Comparison of ENCODE assay signal across 26 mouse cellular contexts in the genomic region with DNA sequence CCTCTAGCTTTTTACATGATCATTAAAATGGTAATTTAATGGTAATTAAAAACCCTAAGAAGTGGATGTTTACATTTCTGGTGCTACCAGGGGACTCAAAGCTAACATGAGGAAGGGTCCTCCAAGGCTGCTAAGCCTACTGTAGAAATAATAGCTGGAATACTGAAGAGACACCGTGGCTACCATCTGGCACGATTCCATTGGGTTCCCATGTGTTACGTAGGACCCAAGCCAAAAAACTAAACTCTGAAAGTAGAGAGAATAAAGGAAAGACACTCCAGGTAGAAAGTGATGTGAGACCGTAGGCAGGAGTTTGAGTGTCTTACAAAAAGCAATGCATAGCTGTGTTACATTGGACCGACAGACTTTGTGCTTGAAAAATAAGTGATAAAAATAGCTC.
DNase-seq lines count a peak whose midpoint lies in the region; ATAC-seq and TF ChIP-seq lines count a peak whose summit lies in the region.
"Had no signal": no experiment of that assay in that cellular context is flagged by ENCODE, and none has a peak within 500 bp of the region (broad histone marks: within the 10 kb centered on the region; RNA-seq: fewer than 3 reads in every experiment).

No protein-coding gene starts in this region.

- no peak for TF ChIP-seq POLR2A in cerebellum, adult 2 months (IDR thresholded peaks at IDR 0.05; ENCODE audit: borderline replicate concordance, insufficient read depth, low read length)

- H3K27ac ChIP-seq in cerebellum, adult 2 months (ENCODE audit: insufficient read depth, low read length): no peak overlapping the region
- no peak overlapping the region for H3K27ac ChIP-seq in midbrain, postnatal 0 days (ENCODE audit: low read depth, low read length)
- H3K27ac ChIP-seq in midbrain, embryonic 16.5 days (ENCODE audit: low read length): no peak overlapping the region
- H3K27ac ChIP-seq: embryonic facial prominence, embryonic 12.5 days; heart, embryonic 13.5 days; hindbrain, embryonic 10.5 days; intestine, embryonic 15.5 days; limb, embryonic 12.5 days; liver, embryonic 15.5 days; neural tube, embryonic 13.5 days had no signal

- peak; percentile 37 to 59 for DNase-seq in cerebellum, adult 2 months
- DNase-seq in cerebellum, adult 11 months: no peak
- DNase-seq in midbrain, postnatal 0 days (ENCODE audit: low spot score): peak; percentile 9
- peak; percentile 52 to 63 for DNase-seq in cerebellum, postnatal 14 days
- DNase-seq in frontal cortex, postnatal 10 days (ENCODE audit: low spot score in 2 of 2): no peak
- no peak for DNase-seq in left cerebral cortex, postnatal 10 days (ENCODE audit: extremely low spot score in 1 of 2, low spot score in 2 of 2)
- DNase-seq: adrenal gland, postnatal 10 days; gastrocnemius, postnatal 10 days; heart, postnatal 10 days; kidney, adult 2 months; layer of hippocampus, postnatal 36 days; lung, embryonic 14.5 days; lung, postnatal 14 days; thymus, adult 2 months; thymus, postnatal 36 days had no signal

- H3K9me3 ChIP-seq in midbrain, postnatal 0 days (ENCODE audit: low read length): no peaks in the 10 kb centered on the region
- no peaks in the 10 kb centered on the region for H3K9me3 ChIP-seq in midbrain, embryonic 16.5 days (replicated peaks; ENCODE audit: control insufficient read depth, low read length, poor library complexity, severe bottlenecking)
- H3K9me3 ChIP-seq: embryonic facial prominence, embryonic 12.5 days; heart, embryonic 13.5 days; hindbrain, embryonic 10.5 days; intestine, embryonic 15.5 days; limb, embryonic 12.5 days; liver, embryonic 15.5 days; neural tube, embryonic 13.5 days had no signal

- H3K4me1 ChIP-seq in cerebellum, adult 2 months (ENCODE audit: control insufficient read depth, insufficient read depth, low read length): no peaks in the 10 kb centered on the region; the same call in 1 of the 2 replicates
- H3K4me1 ChIP-seq in midbrain, postnatal 0 days (ENCODE audit: insufficient read depth, low read length): no peaks in the 10 kb centered on the region
- H3K4me1 ChIP-seq in midbrain, embryonic 16.5 days (ENCODE audit: control insufficient read depth, insufficient read depth, low read length): no peaks in the 10 kb centered on the region
- H3K4me1 ChIP-seq: embryonic facial prominence, embryonic 12.5 days; heart, embryonic 13.5 days; hindbrain, embryonic 10.5 days; intestine, embryonic 15.5 days; limb, embryonic 12.5 days; liver, embryonic 15.5 days; neural tube, embryonic 13.5 days had no signal

- intact Hi-C loops in left cerebral cortex, postnatal 10 days (cut with DNase I): no loop called here

- no peak overlapping the region for H3K9ac ChIP-seq in midbrain, postnatal 0 days (replicated peaks; ENCODE audit: low read length, poor library complexity, severe bottlenecking)
- H3K9ac ChIP-seq in midbrain, embryonic 16.5 days (ENCODE audit: low read depth, low read length): no peak overlapping the region
- H3K9ac ChIP-seq: embryonic facial prominence, embryonic 12.5 days; heart, embryonic 13.5 days; intestine, embryonic 15.5 days; limb, embryonic 12.5 days; liver, embryonic 15.5 days; lung, embryonic 14.5 days; neural tube, embryonic 13.5 days had no signal

- no peak for ATAC-seq in midbrain, postnatal 0 days (ENCODE audit: low FRiP score)
- ATAC-seq in midbrain, embryonic 16.5 days: no peak
- ATAC-seq: forebrain, embryonic 16.5 days; hindbrain, embryonic 16.5 days; intestine, embryonic 15.5 days; Patski had no signal

- TF ChIP-seq CTCF in cerebellum, adult 2 months (IDR thresholded peaks at IDR 0.05; ENCODE audit: borderline replicate concordance, insufficient read depth, low read depth, low read length): no peak
- no peak for TF ChIP-seq CTCF in midbrain, postnatal 0 days (IDR thresholded peaks at IDR 0.05)

- WGBS in cerebellum, adult 2 months: 16% methylated on average over 5 of the region's 5 CpGs
- 56% methylated on average over 5 of the region's 5 CpGs for WGBS in midbrain, postnatal 0 days
- 56% methylated on average over 5 of the region's 5 CpGs for WGBS in midbrain, embryonic 16.5 days

- H3K4me3 ChIP-seq in cerebellum, adult 2 months (replicated peaks; ENCODE audit: insufficient read depth, low read depth, low read length): no peak overlapping the region
- H3K4me3 ChIP-seq in midbrain, postnatal 0 days (ENCODE audit: low read depth, low read length): no peak overlapping the region
- no peak overlapping the region for H3K4me3 ChIP-seq in midbrain, embryonic 16.5 days (ENCODE audit: low read depth, low read length)
- H3K4me3 ChIP-seq: embryonic facial prominence, embryonic 12.5 days; heart, embryonic 13.5 days; hindbrain, embryonic 10.5 days; intestine, embryonic 15.5 days; limb, embryonic 12.5 days; liver, embryonic 15.5 days; neural tube, embryonic 13.5 days had no signal

- H3K4me2 ChIP-seq in midbrain, postnatal 0 days (ENCODE audit: low read depth, low read length, poor library complexity, severe bottlenecking): no peak overlapping the region
- H3K4me2 ChIP-seq in midbrain, embryonic 16.5 days (ENCODE audit: low read length): no peak overlapping the region
- H3K4me2 ChIP-seq: embryonic facial prominence, embryonic 12.5 days; heart, embryonic 13.5 days; intestine, embryonic 15.5 days; limb, embryonic 12.5 days; liver, embryonic 15.5 days; lung, embryonic 14.5 days; neural tube, embryonic 13.5 days had no signal

- H3K27me3 ChIP-seq in cerebellum, adult 2 months (ENCODE audit: control insufficient read depth, insufficient read depth, low read length): no peaks in the 10 kb centered on the region; the same call in 1 of the 2 replicates
- H3K27me3 ChIP-seq in midbrain, postnatal 0 days (ENCODE audit: insufficient read depth, low read length): no peaks in the 10 kb centered on the region
- no peaks in the 10 kb centered on the region for H3K27me3 ChIP-seq in midbrain, embryonic 16.5 days (ENCODE audit: control insufficient read depth, insufficient read depth, low read depth, low read length)
- H3K27me3 ChIP-seq: embryonic facial prominence, embryonic 12.5 days; heart, embryonic 13.5 days; intestine, embryonic 15.5 days; limb, embryonic 12.5 days; liver, embryonic 15.5 days; neural tube, embryonic 13.5 days; Patski had no signal

- H3K36me3 ChIP-seq in midbrain, postnatal 0 days (ENCODE audit: insufficient read depth, low read length): no peaks in the 10 kb centered on the region
- H3K36me3 ChIP-seq in midbrain, embryonic 16.5 days (ENCODE audit: control insufficient read depth, insufficient read depth, low read length): no peaks in the 10 kb centered on the region
- H3K36me3 ChIP-seq: embryonic facial prominence, embryonic 12.5 days; heart, embryonic 13.5 days; hindbrain, embryonic 10.5 days; intestine, embryonic 15.5 days; limb, embryonic 12.5 days; liver, embryonic 15.5 days; neural tube, embryonic 13.5 days had no signal

Comparison
In these comparisons a context has a peak if more than half of its experiments do, and no peak if none do; other contexts are left out.
1. DNase-seq: peak in cerebellum, adult 2 months (2 of 2), midbrain, postnatal 0 days (single experiment) and cerebellum, postnatal 14 days (2 of 2); none in cerebellum, adult 11 months (single experiment), frontal cortex, postnatal 10 days (0 of 2) and left cerebral cortex, postnatal 10 days (0 of 2).